Mouse (Mus musculus) ES-CJ7 (cell line): ENCODE data around the gene Adora3.
"Not testable (repeated sequence)": the region's sequence is repeated elsewhere in the genome, so short reads cannot be mapped to it uniquely, and the experiment has no call there.

Experiments used
- DNase-seq: peaks from one replicate; pipeline ENCODE4 v3.0.0; 2011; ENCODE audit warnings: low read depth, low spot score

The Adora3 gene

DNA sequence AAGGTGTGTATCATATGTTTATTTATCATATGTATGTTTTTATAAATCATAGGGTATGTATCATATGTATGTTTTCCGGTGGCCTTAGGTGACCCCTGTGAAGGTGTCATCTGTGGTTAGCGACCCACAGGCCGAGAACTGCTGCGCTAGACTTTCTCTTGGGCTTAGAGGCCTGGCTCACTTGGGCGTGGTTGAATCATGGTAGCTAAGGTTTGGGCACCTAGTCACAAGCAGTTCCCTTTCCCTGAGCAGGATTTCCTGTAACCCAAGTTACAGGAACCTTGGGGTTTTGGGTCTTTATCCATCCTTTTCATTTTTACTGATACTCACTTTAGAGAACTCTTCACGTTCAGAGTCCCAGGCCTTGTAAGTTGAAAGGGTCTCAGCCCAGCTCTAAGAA, 29.6 kb downstream of the Adora3 start:
- DNase-seq, result no peak

DNA sequence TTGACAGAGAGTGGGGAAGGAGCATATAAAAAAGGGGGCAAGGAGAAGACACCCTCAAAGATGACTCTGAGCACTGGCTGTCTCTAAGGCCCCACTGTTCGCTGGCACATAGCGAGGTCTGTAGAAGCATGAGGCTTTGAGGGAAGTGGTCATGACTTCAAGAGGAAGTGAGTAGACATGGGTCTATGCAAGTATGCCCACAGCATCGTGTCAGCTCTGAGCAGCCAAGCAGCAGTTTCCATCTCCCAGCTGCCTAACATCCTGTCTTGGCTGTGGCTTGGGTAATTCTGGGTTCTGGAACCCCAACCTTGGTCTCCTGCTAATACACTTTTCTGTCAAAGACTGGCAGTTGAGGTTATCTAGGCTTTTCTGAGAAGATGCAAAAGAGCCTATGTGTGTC, 30.1 kb downstream of the Adora3 start:
- no peak for DNase-seq

GRCm38 (mm10) chr3:105901468-105901867, 30.8 kb downstream of the Adora3 start:
- no peak for DNase-seq

GRCm38 (mm10) chr3:105904213-105904612, 33.6 kb downstream of the Adora3 start:
- no peak for DNase-seq

DNA sequence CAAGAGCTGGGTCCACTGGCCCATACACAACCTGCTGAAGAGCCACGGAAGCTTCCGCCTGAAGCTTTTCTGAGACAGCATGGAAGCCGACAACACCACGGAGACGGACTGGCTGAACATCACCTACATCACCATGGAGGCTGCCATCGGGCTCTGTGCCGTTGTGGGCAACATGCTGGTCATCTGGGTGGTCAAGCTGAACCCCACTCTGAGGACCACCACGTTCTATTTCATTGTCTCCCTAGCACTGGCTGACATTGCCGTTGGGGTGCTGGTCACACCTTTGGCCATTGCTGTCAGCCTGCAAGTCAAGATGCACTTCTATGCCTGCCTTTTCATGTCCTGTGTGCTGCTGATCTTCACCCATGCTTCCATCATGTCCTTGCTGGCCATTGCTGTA, 34.1 kb downstream of the Adora3 start:
- DNase-seq, result no peak

GRCm38 (mm10) chr3:105907956-105908655, 37.4 kb downstream of the Adora3 start:
- DNase-seq, result no peak

- DNase-seq, result no peak
Measured at GRCm38 (mm10) chr3:105908976-105909375, 38.3 kb downstream of the Adora3 start.

- DNase-seq, result no peak
Measured at GRCm38 (mm10) chr3:105910519-105911190, 40.0 kb downstream of the Adora3 start.

DNA sequence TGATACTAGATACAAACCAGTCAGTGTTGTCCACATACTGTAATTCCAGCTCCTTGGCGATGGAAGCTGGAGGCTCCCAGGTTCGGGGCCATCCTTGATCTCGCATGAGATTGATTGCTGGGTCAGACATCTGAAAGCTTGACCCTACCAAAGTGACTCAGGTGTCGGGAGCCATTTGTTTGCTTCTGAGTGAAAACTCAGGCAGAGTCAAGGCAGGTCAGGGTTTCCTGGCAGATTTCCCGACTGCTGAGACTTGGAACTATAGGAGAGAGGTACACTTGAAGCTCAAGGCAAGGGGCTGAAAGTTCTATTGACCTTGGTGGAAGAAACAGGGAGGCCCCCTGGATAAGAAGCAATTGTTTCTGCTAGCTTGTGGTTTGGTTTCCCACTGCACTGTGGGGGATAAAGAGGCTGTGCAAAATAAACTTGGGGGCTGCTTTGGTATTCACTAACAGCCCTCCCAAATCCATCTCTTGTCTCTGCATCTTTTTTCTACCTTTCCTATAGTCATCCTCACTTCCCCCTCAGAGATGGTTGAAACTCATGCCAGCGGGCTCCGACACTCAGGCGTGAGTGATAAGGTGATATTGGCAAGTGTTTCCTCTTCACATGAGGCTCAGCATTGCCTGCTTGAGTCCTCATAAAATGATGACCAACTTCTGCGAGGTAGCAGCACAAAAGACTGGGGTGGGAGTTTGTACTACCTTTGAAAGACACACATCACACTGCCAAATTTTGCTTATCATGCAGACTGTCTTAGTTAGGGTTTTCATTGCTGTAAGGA, 41.6 kb downstream of the Adora3 start:
- no peak for DNase-seq

GRCm38 (mm10) chr3:105913839-105914681, 43.4 kb downstream of the Adora3 start:
- DNase-seq, result no peak

DNA sequence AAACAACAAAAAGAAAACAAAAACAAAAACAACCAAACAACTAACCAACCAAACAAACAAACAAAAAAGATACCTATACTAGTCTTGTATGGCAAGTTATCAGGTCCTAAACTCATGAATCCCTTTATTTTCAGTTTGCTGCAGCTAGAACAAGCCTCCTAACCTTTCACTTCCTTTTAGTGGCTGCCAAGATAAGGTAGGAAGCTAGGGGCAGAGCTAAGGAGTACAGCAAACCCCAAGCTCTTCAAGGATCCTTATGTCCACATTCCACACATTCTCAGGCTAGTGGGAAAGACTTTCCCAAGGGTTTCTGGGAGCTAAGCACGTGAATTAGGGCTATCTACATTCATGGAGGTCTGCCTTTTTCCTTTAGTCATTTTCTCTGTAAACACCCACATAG, 44.6 kb downstream of the Adora3 start:
- no peak for DNase-seq

DNA sequence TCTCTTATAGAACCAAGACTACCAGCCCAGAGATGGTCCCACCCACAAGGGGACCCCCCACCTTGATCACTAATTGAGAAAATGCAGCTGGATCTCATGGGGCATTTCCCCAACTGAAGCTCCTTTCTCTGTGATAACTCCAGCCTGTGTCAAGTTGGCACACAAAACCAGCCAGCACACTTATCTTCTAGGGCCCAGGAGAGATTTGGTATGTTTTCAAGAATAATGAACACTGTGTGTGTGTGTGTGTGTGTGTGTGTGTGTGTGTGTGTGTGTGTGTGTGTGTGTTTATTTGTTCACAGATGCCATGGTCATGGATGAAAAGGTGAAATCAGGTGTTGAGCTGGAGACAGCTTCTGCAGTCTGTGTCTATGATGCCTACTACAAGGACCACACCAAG, 45.8 kb downstream of the Adora3 start:
- DNase-seq, result not testable (repeated sequence)

GRCm38 (mm10) chr3:105917656-105918354, 47.1 kb downstream of the Adora3 start:
- DNase-seq, result no peak

- no peak for DNase-seq
Measured at GRCm38 (mm10) chr3:105918355-105918745, 47.7 kb downstream of the Adora3 start.

DNA sequence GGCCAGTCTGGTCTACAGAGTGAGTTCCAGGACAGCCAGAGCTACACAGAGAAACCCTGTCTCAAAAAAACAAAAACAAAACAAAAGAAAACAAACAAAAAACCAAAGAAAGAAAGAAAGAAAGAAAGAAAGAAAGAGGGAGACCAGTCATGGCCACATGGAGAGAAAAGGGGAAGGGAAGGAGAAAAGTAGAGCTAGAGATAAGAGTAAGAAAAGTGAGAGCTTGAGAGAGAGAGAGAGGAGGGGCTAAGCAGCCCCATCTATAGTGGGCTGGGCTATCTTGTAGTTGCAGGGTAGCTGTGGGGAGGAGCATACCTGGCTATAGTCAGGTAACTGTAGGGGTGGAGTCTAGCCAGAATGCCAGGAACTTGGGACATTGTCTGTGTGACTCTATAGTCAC, 50.1 kb downstream of the Adora3 start:
- DNase-seq, result not testable (repeated sequence)

GRCm38 (mm10) chr3:105921959-105922358, 51.3 kb downstream of the Adora3 start:
- no peak for DNase-seq

DNA sequence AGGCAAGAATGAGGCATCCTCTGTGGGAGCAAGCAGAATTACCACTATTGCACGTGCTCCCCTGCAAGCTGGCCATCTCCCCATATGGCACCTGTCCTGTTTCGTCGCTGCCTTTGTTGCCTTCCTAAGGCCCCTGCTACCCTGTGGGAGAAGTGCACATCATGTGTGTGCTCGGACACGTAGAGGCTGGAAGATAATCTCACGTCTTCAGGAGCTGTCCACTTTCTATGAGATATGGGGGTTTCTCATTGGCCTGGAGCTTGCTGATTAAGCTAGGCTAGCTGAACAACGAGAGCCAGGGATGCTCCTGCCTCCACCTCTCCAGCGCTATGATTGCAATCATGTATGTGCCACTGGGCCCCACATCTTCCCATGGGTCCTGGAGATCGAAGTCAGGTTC, 54.0 kb downstream of the Adora3 start:
- DNase-seq, result no peak

DNA sequence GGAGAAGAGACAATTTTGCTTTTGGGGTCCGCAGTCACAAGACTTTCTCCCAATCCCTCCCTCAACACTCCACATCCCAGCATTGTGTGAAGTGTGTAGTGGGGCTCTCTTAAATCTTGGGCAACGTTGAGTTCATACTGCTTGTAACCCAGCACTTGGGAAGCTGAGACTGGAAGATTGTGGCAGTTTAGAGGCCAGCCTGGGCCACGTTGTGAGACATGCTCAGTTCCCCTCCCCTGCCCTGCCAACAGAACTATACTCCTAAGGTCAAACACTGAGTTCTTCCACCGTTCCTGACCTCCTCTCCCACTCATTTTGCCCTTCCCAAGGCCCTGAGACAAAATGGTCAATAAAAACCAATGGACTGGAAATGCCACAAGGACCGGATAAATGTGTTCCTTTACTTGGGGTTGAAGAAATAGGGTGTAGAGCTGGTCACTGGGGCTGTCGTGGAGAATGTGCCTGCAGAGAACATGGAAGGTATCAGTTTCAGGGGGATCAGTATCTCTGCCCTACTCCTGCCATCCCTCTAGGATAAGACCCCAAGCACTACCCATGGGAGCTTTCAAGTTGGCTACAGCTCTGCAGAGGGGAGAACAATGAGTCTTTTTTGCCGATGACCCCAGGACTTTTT, 57.0 kb downstream of the Adora3 start:
- no peak for DNase-seq

- no peak for DNase-seq
Measured at GRCm38 (mm10) chr3:105928195-105928569, 57.5 kb downstream of the Adora3 start.

GRCm38 (mm10) chr3:105928781-105929180, 58.1 kb downstream of the Adora3 start:
- peak; percentile 69 for DNase-seq

DNA sequence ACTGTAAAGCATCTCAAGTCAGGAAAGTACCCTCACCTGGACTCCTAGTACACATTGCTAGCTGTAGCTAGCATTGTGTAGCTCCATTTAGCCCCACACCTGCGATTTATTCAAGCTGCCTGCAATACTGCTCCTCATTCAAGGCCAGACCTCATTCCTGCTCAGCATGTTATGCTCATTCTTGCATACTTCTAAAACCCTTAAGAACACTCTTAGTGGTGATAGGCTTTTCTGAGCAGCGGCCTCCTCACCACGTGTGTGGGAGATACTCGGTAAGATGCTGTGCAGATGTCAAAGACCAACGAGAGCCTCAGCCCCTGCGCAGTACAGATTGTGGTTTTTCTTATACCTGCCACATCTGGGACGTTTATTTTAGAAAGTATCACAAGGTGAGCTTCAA, 59.2 kb downstream of the Adora3 start:
- no peak for DNase-seq
